Mouse (Mus musculus) megakaryocyte, embryonic 14.5 days (primary cell): ENCODE data around the gene Stra6. TPM values are rescaled to one million over a fixed set of nuclear protein-coding genes. Genes with fewer than 3 reads are reported as not detected.
A peak's percentile ranks its signal among the peaks of the same experiment; 100 is the strongest.

Source experiments
- H3K27me3 ChIP-seq: replicated peaks from 2 replicates; pipeline ENCODE3; 2012; ENCODE audit warnings: inconsistent platforms
- H3K36me3 ChIP-seq: replicated peaks from 2 replicates; pipeline ENCODE3; 2012; ENCODE audit warnings: low read length, inconsistent platforms, mixed read lengths
- H3K4me1 ChIP-seq: 2 replicates; pipeline ENCODE4 v1.6.1; 2012; ENCODE audit warnings: inconsistent platforms
- H3K4me3 ChIP-seq: replicated peaks from 2 replicates; pipeline ENCODE3; 2012; ENCODE audit warnings: moderate library complexity, mild to moderate bottlenecking, inconsistent platforms
- H3K9me3 ChIP-seq: 2 replicates; pipeline ENCODE4 v1.6.1; 2012; ENCODE audit warnings: inconsistent platforms
- FLI1 ChIP-seq: IDR thresholded peaks from 2 replicates; pipeline ENCODE4 v1.6.1; 2012; ENCODE audit warnings: low read length, inconsistent platforms, mixed read lengths
- GATA1 ChIP-seq: IDR thresholded peaks from 3 replicates; pipeline ENCODE4 v1.6.1; 2012; ENCODE audit warnings: mixed read lengths, low read length, inconsistent platforms, borderline replicate concordance
- polyA plus RNA-seq: library from polyadenylated mRNA; stranded (reverse); fragments of >175 nt; gene quantifications from 2 replicates; pipeline ENCODE4 v1.2.3, GENCODE M21; 2012; ENCODE audit warnings: low replicate concordance; ENCODE audit not compliant: insufficient read depth

Gene Stra6
- polyA plus RNA-seq, 1 experiment, result not detected

DNA sequence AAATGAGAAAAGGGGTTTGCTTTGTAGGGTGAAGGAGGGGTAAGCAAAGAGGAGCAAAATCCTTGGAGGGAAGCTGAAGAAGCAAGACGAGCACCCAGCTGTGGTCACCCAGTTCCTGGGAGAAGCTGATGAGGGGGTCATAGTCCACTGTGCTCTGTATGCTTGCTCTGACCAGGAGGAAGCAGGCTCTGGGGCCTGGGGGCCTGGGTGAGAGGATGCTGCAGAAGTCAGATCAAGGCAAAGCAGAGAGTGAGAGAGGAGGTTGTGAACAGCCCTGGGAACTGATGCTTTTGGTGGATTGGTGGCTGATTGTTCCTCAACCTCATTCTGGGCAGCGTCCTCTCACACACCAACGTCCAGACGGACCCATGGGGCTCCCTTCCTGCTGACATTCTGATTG, 113.6 kb downstream of the Stra6 start:
- Histone ChIP-seq H3K4me1 (no peaks in the 10 kb centered on the region), H3K9me3 (peaks cover 3% of the 10 kb centered on the region; the same call in 1 of the 2 replicates), H3K27me3 (peaks cover 32% of the 10 kb centered on the region), H3K4me3 (no peak overlapping the region), H3K36me3 (no peaks in the 10 kb centered on the region)
- TF ChIP-seq FLI1 (no peak), GATA1 (no peak)

DNA sequence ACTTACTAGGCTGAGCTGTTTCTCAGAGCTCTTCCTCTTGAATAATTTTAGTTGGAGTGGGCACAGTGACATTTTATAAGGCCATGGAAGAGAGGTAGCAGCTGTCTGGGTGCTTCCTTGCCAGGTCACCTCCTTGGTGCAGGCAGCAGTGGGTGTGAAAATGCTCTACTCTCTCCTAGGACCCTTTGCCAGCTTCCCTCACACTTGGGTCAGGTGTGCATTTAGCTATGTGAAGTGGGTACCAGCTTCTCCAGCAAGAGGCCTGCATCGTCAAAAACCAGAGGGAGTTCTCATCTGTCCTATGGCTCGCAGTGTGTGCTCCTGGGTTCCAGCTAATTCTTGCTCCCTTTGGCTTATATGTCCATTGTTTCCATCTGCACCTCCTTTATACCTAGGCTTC, 115.8 kb downstream of the Stra6 start:
- Histone ChIP-seq H3K4me3 (no peak overlapping the region), H3K9me3 (no peaks in the 10 kb centered on the region), H3K36me3 (no peaks in the 10 kb centered on the region), H3K27me3 (peaks cover 28% of the 10 kb centered on the region), H3K4me1 (no peaks in the 10 kb centered on the region)
- no peak for TF ChIP-seq FLI1
- no peak for TF ChIP-seq GATA1

DNA sequence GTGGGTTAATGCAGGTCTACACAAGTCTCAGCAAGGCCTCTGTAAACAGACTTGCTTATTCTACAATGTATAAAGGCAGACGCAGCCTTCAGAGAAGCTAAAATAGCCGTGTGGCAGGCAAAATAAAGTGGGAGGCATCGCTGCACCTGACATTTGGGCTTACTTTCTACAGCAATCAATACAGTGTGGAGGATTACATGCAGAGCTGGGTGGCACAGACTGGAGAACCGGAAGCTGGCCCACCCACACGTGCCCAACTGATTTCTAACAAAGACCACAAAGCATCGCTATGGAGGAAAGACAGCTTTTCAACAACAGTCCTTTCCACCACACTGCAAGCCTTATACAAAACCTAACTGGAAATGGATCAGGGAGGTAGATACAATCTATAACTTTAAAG, 120.9 kb downstream of the Stra6 start:
- Histone ChIP-seq H3K27me3 (peaks cover 41% of the 10 kb centered on the region), H3K4me3 (no peak overlapping the region), H3K36me3 (no peaks in the 10 kb centered on the region), H3K4me1 (no peaks in the 10 kb centered on the region), H3K9me3 (no peaks in the 10 kb centered on the region)
- no peak for TF ChIP-seq GATA1

DNA sequence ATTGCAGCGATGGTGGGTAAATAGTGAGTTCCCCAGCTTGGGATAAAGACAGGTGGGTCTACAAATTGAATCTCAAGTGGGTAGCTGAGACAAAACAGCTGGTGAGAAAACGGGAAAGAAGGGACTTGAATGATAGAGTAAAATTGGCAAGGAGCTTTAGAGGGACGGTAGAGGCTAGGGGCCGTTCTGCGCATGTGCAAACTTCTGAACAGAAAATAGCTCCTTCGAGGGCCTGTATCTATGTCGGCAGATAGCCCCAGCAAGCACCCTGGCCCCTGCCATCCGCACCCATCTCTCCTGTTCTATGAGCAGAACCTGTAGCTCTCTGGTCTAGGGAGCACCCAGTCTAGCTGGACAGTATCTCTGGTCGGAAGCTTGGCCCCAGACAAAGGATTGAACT, 130.6 kb downstream of the Stra6 start:
- no peak for TF ChIP-seq FLI1
- no peak for TF ChIP-seq GATA1
- Histone ChIP-seq H3K4me1 (peaks cover 25% of the 10 kb centered on the region), H3K36me3 (no peaks in the 10 kb centered on the region), H3K9me3 (no peaks in the 10 kb centered on the region), H3K27me3 (peaks cover 84% of the 10 kb centered on the region), H3K4me3 (no peak overlapping the region)

DNA sequence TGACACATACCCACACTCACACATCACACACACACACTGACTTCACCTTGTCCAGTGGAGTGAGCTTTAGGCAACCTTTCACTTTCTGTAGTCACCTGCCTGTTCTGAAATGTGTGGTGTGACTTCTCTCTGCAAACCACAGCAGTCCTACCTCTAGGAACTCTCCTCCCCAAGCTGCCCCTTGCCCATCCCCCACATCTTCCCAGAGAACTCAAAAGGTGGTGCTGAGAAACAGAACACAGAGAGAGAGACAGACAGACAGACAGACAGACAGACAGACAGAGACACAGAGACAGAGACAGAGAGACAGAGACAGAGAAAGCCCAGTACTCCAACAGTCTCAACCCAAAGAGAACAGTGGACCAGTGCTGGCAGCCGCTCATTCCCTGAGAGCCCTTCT, 132.1 kb downstream of the Stra6 start:
- no peak overlapping the region for H3K4me3 ChIP-seq
- no peaks in the 10 kb centered on the region for H3K36me3 ChIP-seq
- H3K27me3 ChIP-seq, result peaks cover 86% of the 10 kb centered on the region
- no peaks in the 10 kb centered on the region for H3K9me3 ChIP-seq
- H3K4me1 ChIP-seq, result peaks cover 35% of the 10 kb centered on the region
- TF ChIP-seq GATA1, result no peak
- no peak for TF ChIP-seq FLI1

DNA sequence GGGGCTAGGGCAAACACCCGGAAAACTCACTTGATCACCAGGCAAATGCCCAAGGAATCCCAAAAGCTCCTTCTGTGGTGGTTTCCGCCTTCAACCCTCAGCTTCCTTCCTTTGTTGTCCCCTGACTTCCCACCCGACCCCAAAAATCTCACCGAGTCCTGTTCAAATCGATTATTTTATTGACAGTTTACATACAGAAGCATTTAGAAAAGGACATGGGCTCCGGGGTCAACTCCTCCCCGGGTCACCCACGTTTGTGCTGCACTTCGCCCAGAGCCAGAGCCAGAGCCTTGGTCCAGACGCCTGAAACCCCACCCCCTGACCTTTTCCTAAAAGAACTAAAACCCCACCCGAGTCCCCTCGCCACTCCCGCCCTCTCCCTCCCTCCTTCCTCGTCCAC, 132.6 kb downstream of the Stra6 start:
- H3K27me3 ChIP-seq, result peaks cover 86% of the 10 kb centered on the region

DNA sequence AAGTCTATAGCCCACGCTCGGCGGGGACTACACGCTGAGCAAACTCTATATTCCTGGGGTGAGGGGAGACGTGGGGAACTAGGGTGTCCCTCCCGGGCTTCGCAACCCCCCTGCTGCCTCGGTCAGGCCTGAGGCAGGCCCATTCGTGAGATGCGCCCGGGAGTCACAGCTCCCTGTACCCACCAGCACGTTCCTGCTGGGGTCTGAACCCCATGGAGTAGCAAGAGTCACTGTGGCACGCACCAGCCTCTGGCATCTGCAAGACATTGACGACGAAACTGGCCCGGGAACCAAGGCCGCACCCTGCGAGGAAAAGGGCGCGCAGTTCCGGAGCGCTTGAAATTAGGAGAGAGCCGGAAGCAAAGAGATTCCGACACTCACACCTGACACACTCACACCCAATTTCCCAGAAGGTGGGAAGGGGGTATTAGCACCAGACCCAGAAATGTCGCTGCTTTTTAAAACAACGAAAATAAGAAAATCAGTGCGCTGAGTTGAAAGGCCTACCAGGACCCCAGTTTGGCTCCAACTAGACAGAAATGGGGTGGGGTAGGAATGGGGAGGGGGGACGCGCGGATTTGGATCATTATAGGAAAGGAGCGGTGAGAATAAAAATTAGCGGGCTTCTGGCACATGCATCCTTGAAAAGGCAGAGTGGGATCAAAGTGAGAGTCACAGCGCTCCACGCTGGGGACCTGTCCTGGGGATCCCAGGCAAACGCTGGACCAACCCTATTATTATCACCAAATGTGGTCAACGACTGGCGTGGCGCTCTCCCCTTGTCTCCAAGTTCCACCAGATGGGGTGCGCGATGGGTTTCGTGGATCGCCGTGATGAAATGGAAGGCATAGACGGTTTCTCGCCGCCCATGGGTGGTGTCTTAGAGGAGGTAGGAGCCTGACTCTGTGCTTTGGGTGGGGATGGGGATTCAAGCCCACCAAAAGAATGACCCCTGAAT, 133.3 kb downstream of the Stra6 start:
- TF ChIP-seq FLI1, result no peak
- no peak for TF ChIP-seq GATA1
- no peaks in the 10 kb centered on the region for H3K9me3 ChIP-seq
- peaks cover 37% of the 10 kb centered on the region for H3K4me1 ChIP-seq
- H3K27me3 ChIP-seq, result peaks cover 92% of the 10 kb centered on the region
- H3K36me3 ChIP-seq, result no peaks in the 10 kb centered on the region
- H3K4me3 ChIP-seq, result no peak overlapping the region

More for the DNA sequence above, 132.6 kb downstream of the Stra6 start:
- Histone ChIP-seq H3K9me3 (no peaks in the 10 kb centered on the region), H3K4me1 (peaks cover 35% of the 10 kb centered on the region), H3K36me3 (no peaks in the 10 kb centered on the region), H3K4me3 (no peak overlapping the region)
- TF ChIP-seq FLI1 (no peak), GATA1 (no peak)

DNA sequence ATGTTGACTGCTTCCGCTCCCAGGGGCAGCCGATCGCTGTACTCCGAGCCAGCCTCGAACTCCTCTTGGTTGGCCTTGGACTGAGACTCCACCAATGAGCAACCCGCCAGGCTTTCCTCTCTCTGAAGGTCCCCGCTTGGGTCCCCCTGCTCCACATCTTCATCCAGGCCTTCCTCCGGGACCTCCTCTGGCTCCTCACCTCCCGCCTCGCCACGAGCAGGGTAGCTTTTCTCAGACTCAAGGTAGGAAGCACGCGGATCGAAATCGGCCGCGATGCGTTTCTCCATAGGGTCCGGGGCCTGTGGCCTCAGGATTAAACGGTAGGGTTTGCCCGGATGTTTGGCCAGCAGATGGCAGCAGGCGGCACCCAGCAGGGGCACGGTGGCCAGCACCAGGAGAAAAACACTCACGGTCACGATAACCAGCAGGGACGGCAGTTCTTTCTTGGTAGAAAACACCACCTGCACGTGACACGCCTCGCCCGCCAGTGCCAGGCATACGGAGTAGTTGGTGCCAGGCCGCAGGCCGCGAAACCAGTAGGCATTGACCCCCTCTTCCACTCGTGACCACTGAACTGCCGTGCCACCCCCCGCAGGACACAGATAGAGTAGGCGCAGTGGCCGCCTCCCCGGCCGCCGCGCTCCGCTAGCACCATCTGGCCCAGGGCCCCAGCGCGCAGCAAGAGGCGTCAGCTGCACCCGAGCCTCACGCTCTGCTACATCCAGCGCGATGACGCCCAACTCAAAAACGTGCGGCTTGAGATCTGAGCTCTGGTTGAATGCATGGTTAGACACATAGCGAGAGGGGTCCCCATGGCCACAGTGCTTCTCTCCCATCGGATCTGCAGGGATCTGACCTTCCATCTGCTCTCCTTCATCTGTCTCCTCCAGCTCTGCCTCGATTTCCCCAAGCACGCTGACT, 134.5 kb downstream of the Stra6 start:
- Histone ChIP-seq H3K9me3 (no peaks in the 10 kb centered on the region), H3K4me1 (peaks cover 41% of the 10 kb centered on the region), H3K36me3 (no peaks in the 10 kb centered on the region), H3K4me3 (peak overlapping the region; percentile 66), H3K27me3 (peaks cover 100% of the 10 kb centered on the region)
- TF ChIP-seq FLI1, result no peak

DNA sequence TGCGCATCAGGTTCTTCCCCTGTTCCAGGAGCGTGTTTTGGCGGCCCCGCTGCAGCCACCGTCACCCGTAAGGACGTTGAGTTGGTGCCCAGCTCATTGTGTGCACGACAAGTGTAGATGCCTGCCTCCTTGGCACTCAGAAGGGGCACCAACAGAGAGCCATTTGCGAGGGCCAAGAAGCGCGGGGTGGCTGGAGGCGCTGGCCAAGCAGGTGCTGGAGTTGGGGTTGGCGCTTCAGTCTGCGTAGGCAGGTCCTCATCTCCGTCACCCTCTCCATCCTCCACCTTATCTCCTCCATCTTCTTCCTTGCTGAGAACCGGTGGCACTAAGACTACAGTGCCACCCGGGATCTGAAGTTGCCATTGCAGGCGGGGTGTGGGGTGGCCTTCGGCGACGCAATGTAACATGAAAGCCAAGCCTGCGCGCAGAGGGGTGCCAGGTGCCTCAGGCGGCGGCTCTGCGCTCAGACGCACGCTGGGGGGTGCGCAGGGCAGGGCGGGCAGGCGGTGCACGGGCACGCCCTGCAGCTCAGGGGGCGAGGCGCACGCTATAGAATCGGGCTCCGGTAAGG, 135.3 kb downstream of the Stra6 start:
- H3K4me1 ChIP-seq, result peaks cover 45% of the 10 kb centered on the region
- no peak overlapping the region for H3K4me3 ChIP-seq
- no peaks in the 10 kb centered on the region for H3K9me3 ChIP-seq
- TF ChIP-seq GATA1 (no peak), FLI1 (no peak)
- no peaks in the 10 kb centered on the region for H3K36me3 ChIP-seq
- peaks cover 100% of the 10 kb centered on the region for H3K27me3 ChIP-seq
